Mouse (Mus musculus): ENCODE data around the gene Tyr.

DNA sequence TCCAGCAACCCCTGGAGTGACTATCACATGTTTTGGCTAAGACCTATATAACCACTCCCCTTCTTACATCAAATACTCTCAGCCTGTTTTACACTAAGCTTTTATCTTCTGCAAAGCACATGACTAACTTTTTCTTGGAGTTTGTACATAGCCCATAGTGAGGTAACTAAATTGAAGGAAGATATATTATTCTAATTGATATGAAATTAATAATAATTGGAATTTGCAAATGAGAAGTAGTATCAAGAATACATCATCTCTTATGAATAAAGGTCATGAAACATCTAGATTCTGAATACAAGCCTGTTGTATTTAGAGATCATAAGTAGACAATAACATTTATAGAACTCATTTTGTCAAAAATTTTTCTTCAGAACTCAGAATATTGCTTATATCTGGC, at the start of gene Tyr:
- TF ChIP-seq CTCF (IDR thresholded peaks at IDR 0.05): no peak
- no peak for TF ChIP-seq POLR2A (IDR thresholded peaks at IDR 0.05; ENCODE audit: insufficient read depth, low read depth, low read length)
- TF ChIP-seq EP300 (IDR thresholded peaks at IDR 0.05; ENCODE audit: insufficient read depth, low read depth, low read length): no peak
